Mouse (Mus musculus) liver, embryonic 11.5 days (tissue): ENCODE data around the gene Wwp2. TPM values are rescaled to one million over a fixed set of nuclear protein-coding genes. Genes with fewer than 3 reads are reported as not detected.

Experiments
- ATAC-seq: fragments of 200-750 bp; cut with Nextera tagmentation; replicated peaks from 2 replicates; pipeline ENCODE4 v1.8.0; 2017; ENCODE audit warnings: moderate number of reproducible peaks, mild to moderate bottlenecking, moderate TSS enrichment, moderate library complexity; ENCODE audit not compliant: low FRiP score
- DNase-seq: peaks from one replicate; pipeline ENCODE4 v3.0.0-alpha.2; 2017; ENCODE audit warnings: low spot score
- H3K27ac ChIP-seq: fragments of 300-500 bp; sonication (generic); 2 replicates; pipeline ENCODE4 v1.5.1; 2014; ENCODE audit warnings: mild to moderate bottlenecking, low read depth, low read length, control low read depth
- H3K27me3 ChIP-seq: fragments of 300-500 bp; sonication (generic); replicated peaks from 2 replicates; pipeline ENCODE4 v1.6.1; 2014; ENCODE audit warnings: low read length, mixed read lengths; ENCODE audit not compliant: control insufficient read depth, insufficient read depth
- H3K36me3 ChIP-seq: fragments of 300-500 bp; sonication (generic); 2 replicates; pipeline ENCODE4 v1.6.1; 2014; ENCODE audit warnings: mild to moderate bottlenecking, low read length, moderate library complexity, mixed read lengths; ENCODE audit not compliant: control insufficient read depth, insufficient read depth
- H3K4me1 ChIP-seq: fragments of 300-500 bp; sonication (generic); replicated peaks from 2 replicates; pipeline ENCODE4 v1.6.1; 2014; ENCODE audit warnings: low read length, mixed read lengths; ENCODE audit not compliant: control insufficient read depth, insufficient read depth
- H3K4me2 ChIP-seq: fragments of 300-500 bp; sonication (generic); 2 replicates; pipeline ENCODE4 v1.6.1; 2014; ENCODE audit warnings: mild to moderate bottlenecking, control low read depth, moderate library complexity
- H3K4me3 ChIP-seq: fragments of 300-500 bp; sonication (generic); 2 replicates; pipeline ENCODE4 v1.5.1; 2014; ENCODE audit warnings: low read depth, low read length, control low read depth
- H3K9ac ChIP-seq: fragments of 300-500 bp; sonication (generic); 2 replicates; pipeline ENCODE4 v1.6.1; 2014; ENCODE audit warnings: low read depth, low read length, control low read depth
- H3K9me3 ChIP-seq: fragments of 300-500 bp; sonication (generic); 2 replicates; pipeline ENCODE4 v1.6.1; 2016; ENCODE audit warnings: low read length, inconsistent platforms, mixed read lengths; ENCODE audit not compliant: control insufficient read depth
- WGBS: fragments of 180-500 bp; shearing (Covaris S2); extraction: QIAGEN DNeasy Blood & Tissue Kit; methylation state at CpG from one replicate; pipeline ENCODE4 v1.1.7; 2014; 5-methylcytosine and 5-hydroxymethylcytosine counted together
- polyA plus RNA-seq: library from polyadenylated mRNA; unstranded; fragments of >200 nt; fragmentation: Nextera tagmentation; extraction: Ambion mirVana; gene quantifications from 2 replicates; pipeline ENCODE4 v1.2.1, GENCODE M21; 2014

Wwp2 gene
- polyA plus RNA-seq, 1 experiment from 2014 or later = 40.2 TPM

- no peak for ATAC-seq
- DNase-seq = no peak
- H3K4me1 ChIP-seq = peaks cover 21% of the 10 kb centered on the region
- H3K27me3 ChIP-seq = no peaks in the 10 kb centered on the region
- no peaks in the 10 kb centered on the region for H3K9me3 ChIP-seq
- WGBS = 79% methylated on average over 3 of the region's 3 CpGs
- H3K4me3 ChIP-seq = no peak overlapping the region
- H3K36me3 ChIP-seq = no peaks in the 10 kb centered on the region
- no peak overlapping the region for H3K27ac ChIP-seq
- H3K4me2 ChIP-seq = no peak overlapping the region
- no peak overlapping the region for H3K9ac ChIP-seq
These were observed 3.9 kb downstream of the Wwp2 start for GRCm38 (mm10) chr8:107439880-107440625.

GRCm38 (mm10) chr8:107444626-107445025, 8.5 kb downstream of the Wwp2 start:
- DNase-seq (no peak), ATAC-seq (no peak)
- Histone ChIP-seq H3K36me3 (no peaks in the 10 kb centered on the region), H3K4me3 (no peak overlapping the region), H3K4me2 (no peak overlapping the region), H3K27me3 (no peaks in the 10 kb centered on the region), H3K9me3 (no peaks in the 10 kb centered on the region), H3K9ac (no peak overlapping the region), H3K4me1 (peaks cover 17% of the 10 kb centered on the region), H3K27ac (no peak overlapping the region)
- 89% methylated on average over 3 of the region's 3 CpGs for WGBS

GRCm38 (mm10) chr8:107447713-107448112, 11.5 kb downstream of the Wwp2 start:
- Histone ChIP-seq H3K9me3 (no peaks in the 10 kb centered on the region), H3K36me3 (no peaks in the 10 kb centered on the region; the same call in 1 of the 2 replicates), H3K4me1 (peaks cover 11% of the 10 kb centered on the region), H3K27me3 (no peaks in the 10 kb centered on the region), H3K27ac (no peak overlapping the region), H3K4me3 (no peak overlapping the region), H3K9ac (no peak overlapping the region), H3K4me2 (no peak overlapping the region)
- no peak for DNase-seq
- no peak for ATAC-seq

- 70% methylated on average over 4 of the region's 4 CpGs for WGBS
- Histone ChIP-seq H3K4me2 (no peak overlapping the region), H3K4me3 (no peak overlapping the region), H3K27me3 (no peaks in the 10 kb centered on the region), H3K27ac (0 out of 2 replicates have a peak overlapping the region, but pooled peaks have one; percentile 26), H3K4me1 (peaks cover 11% of the 10 kb centered on the region), H3K36me3 (peaks cover 1% of the 10 kb centered on the region; the same call in 1 of the 2 replicates), H3K9me3 (no peaks in the 10 kb centered on the region), H3K9ac (no peak overlapping the region)
- ATAC-seq (peak; percentile 80), DNase-seq (no peak)
These were observed 12.3 kb downstream of the Wwp2 start for GRCm38 (mm10) chr8:107448382-107448889.

GRCm38 (mm10) chr8:107449130-107449529, 13.0 kb downstream of the Wwp2 start:
- Histone ChIP-seq H3K4me3 (no peak overlapping the region), H3K9ac (no peak overlapping the region), H3K9me3 (no peaks in the 10 kb centered on the region), H3K27me3 (no peaks in the 10 kb centered on the region), H3K4me1 (peaks cover 11% of the 10 kb centered on the region), H3K27ac (no peak overlapping the region), H3K36me3 (peaks cover 3% of the 10 kb centered on the region; the same call in 1 of the 2 replicates), H3K4me2 (no peak overlapping the region)
- DNase-seq = no peak
- ATAC-seq = no peak
- WGBS = 69% methylated on average over 8 of the region's 8 CpGs

- Histone ChIP-seq H3K9me3 (no peaks in the 10 kb centered on the region), H3K4me1 (peaks cover 11% of the 10 kb centered on the region), H3K27ac (no peak overlapping the region), H3K36me3 (peaks cover 3% of the 10 kb centered on the region; the same call in 1 of the 2 replicates), H3K4me2 (no peak overlapping the region), H3K4me3 (no peak overlapping the region), H3K27me3 (no peaks in the 10 kb centered on the region), H3K9ac (no peak overlapping the region)
- no peak for DNase-seq
- ATAC-seq = no peak
- 81% methylated on average over 6 of the region's 6 CpGs for WGBS
These were observed 13.5 kb downstream of the Wwp2 start for GRCm38 (mm10) chr8:107449655-107450054.

GRCm38 (mm10) chr8:107451414-107452066, 15.4 kb downstream of the Wwp2 start:
- H3K9ac ChIP-seq = no peak overlapping the region
- H3K9me3 ChIP-seq = no peaks in the 10 kb centered on the region
- ATAC-seq = no peak
- no peak overlapping the region for H3K27ac ChIP-seq
- 86% methylated on average over 13 of the region's 13 CpGs for WGBS
- H3K27me3 ChIP-seq = no peaks in the 10 kb centered on the region
- H3K4me1 ChIP-seq = peaks cover 11% of the 10 kb centered on the region
- H3K36me3 ChIP-seq = peaks cover 3% of the 10 kb centered on the region; the same call in 1 of the 2 replicates
- DNase-seq = no peak
- no peak overlapping the region for H3K4me3 ChIP-seq
- no peak overlapping the region for H3K4me2 ChIP-seq

- peaks cover 7% of the 10 kb centered on the region; the same call in 1 of the 2 replicates for H3K36me3 ChIP-seq
- WGBS = 94% methylated on average over 11 of the region's 11 CpGs
These were observed 17.2 kb downstream of the Wwp2 start for GRCm38 (mm10) chr8:107453386-107453785.

More at GRCm38 (mm10) chr8:107453386-107453785, 17.2 kb downstream of the Wwp2 start:
- Histone ChIP-seq H3K27ac (no peak overlapping the region), H3K9ac (no peak overlapping the region), H3K4me2 (no peak overlapping the region), H3K9me3 (no peaks in the 10 kb centered on the region), H3K27me3 (no peaks in the 10 kb centered on the region), H3K4me1 (peaks cover 5% of the 10 kb centered on the region), H3K4me3 (no peak overlapping the region)
- ATAC-seq = no peak
- no peak for DNase-seq
